Mouse (Mus musculus) brain, embryonic 18.5 days (tissue): ENCODE data around the gene Srarp.
A peak's percentile ranks its signal among the peaks of the same experiment; 100 is the strongest.

Experiments used
- DNase-seq: peaks from one replicate; pipeline ENCODE4 v3.0.0-alpha.2; 2012; ENCODE audit warnings: low read depth, low spot score

Srarp gene

DNA sequence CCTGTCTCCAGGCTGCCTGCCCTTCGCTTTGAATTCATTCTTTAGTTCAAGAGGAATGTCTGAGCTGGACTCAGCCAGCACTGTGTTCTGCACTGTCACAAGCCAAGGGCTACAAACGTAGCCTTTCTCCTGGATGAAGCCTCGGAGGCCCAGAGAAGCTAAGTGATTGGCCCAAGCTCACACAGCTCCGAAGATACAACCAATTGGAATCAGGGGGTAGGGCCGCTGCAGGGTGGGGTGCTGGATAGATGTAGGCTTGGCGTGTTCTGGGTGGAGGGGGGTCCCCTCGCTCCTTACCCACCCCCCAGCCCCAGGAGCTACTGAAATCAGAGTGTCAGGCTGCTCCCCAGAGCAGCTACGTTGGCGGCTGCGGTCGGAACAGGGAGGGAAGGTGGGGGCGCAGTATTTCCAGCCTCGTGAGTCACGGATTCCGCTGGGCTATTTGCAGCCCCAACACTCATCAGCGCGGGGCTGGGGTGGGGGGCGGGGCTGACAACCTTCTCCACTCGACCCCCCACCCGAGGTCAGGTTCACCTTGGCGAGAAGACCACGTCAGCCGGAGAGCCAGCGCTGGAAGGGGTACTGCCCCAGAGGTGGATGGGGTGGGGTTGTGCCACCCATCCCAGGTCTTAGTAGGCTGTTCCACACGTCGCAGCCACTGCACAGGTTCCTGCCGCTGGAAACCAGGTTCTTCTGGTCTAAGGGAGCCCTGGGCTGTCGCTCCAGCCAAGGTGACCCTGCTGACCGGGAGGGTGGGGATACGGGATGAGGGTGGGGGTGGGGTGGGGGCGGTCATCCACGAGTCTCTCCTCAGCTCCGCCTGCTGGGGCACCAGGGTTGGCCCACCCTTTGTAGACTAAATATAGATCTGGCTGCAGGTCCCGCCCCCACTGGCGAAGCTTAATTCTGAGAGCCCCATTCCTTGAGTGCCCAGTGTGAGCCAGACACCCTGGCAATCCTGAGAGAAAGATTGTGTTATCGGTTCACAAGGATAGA lies 10.1 kb downstream of the Srarp start:
- peak; percentile 64 for DNase-seq

DNA sequence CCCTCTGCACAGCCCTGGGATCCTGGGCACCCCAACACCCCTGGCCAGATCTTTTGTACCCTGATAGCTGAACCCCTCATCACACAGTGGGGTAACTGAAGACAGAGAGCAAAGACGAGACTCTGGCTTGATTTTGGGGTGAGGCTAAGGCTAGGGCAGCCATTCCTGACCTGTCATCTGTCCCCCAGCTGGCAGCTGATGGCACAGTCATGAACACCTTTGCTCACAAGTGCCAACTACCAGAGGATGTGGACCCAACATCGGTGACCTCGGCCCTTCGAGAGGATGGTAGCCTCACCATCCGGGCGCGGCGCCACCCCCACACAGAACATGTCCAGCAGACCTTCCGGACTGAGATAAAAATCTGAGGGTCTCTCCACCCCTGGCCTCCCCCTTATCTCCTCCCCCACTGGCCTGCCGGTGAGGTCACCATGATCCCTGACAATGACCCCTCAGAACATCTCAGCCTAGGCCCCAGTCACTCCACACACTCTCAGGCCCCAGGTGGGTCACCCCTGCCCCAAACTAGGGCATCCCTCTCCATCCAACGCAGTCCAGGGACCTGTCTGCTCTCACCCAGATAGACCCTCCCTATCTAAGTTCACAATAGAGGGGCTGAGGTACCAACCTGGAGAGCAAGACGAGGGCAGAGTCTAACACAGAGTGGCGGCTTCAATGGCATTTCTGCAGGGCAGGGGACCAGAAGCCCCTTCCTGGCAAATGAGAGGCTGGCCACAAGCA lies 12.0 kb downstream of the Srarp start:
- no peak for DNase-seq

DNA sequence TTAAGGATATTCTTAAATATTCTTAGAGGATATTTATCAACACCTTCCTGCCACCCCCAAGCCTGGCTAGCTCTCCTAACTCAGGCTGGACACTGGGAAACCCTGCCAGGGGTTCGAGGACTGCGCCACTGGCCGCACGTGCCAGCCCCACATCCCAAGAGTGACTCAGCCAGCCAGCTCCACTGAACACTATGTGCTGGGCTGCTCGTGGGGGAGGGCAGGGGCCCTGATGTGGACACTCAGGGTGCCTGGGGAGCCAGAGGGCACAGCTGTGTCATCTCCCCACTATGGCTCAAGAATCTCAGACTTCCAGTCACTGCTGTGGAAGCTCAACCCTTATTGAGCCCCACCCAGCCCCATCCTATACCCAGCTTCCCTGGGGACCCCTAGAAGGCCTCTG lies 12.6 kb downstream of the Srarp start:
- DNase-seq = no peak

DNA sequence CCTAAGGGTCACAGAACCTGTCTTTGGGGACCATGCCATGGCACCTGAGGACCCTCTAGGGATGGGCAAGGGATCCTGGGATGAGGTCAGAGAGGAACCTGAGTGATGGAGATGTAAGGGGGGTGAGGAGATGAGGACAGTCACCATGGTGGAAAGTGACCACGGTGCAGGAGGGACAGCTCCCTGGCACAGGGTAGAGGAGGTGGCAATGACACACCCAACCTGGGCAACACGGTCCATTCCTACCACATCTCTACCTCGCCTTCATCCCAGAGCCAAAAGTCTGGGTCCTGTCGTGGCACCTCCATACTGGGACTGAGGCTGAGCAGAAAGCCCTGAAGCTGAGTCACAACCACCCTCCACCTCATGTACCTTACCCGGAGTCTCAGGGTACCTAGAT lies 13.1 kb downstream of the Srarp start:
- DNase-seq = no peak

DNA sequence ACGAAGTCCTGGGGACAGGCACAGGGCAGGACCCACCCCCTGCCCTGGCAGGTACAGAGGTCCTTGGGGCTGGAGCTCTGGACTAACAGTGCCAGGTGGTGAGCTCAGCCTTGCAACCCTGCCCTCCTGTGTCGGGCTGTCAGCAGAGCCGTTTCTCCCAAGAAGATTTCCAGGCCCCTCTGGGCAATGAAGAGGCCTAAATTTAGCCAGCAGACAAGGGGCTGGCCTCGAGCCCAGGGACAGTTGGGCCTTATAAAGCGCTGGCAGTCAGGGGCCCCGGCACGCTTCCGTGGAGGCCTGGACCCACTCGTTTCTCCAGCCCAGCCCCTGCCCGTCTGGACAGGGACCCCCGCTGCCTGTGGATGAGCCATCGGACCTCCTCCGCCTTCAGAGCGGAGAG lies 14.5 kb downstream of the Srarp start:
- no peak for DNase-seq

DNA sequence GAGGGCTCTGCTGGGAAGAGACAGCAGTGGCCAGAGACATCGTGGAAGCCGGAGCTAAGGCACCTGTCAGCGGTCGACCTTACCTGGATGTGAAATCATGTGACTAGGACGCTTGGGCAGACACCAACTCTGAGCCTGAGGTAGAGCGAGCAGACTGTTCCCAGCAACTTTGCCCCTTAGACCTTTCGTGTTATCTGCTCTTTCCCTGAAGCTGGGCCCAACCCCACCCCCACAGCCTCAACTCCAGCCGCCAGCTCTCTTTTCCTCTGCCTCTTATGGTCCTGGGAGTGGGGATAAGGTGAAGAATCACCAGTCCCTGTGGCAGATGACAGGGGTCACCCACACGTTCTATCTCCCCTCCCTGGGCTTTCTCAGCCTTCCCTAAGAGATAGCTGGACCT lies 15.0 kb downstream of the Srarp start:
- DNase-seq = no peak

DNA sequence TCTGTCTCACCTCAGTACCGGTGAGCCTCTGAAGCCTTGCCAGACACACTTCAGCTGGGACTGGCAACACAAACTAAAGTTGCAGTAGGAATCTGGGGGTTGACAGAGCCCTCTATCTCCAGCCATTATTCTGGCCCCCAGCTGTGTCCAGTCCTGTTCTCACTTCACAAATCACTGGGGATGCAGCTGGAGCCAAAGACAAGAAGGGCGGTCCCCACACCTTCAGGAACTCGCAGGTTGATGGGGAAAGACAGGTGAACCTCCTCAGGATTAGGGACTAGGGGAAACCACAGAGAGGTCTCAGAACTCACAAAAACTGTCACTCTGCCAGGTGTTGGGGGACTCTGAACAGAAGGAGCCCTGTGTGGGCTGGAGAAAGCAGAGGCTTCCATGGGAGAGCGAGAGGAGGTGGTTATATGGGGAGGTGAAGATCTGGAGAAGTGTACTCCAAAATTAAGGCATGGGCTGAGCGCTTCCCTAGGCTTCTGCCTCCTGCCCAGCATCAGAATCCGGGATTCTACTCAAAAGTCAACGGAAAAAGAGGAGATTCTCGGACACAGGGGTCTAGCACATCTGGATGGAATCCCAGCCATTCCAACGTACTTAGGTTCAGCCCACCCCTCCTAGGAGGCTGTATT lies 15.6 kb downstream of the Srarp start, which contains the start of gene Hspb7:
TSS of gene Hspb7 (plus strand) at position 588 of the 638 bp plus-strand sequence.
- DNase-seq = no peak

DNA sequence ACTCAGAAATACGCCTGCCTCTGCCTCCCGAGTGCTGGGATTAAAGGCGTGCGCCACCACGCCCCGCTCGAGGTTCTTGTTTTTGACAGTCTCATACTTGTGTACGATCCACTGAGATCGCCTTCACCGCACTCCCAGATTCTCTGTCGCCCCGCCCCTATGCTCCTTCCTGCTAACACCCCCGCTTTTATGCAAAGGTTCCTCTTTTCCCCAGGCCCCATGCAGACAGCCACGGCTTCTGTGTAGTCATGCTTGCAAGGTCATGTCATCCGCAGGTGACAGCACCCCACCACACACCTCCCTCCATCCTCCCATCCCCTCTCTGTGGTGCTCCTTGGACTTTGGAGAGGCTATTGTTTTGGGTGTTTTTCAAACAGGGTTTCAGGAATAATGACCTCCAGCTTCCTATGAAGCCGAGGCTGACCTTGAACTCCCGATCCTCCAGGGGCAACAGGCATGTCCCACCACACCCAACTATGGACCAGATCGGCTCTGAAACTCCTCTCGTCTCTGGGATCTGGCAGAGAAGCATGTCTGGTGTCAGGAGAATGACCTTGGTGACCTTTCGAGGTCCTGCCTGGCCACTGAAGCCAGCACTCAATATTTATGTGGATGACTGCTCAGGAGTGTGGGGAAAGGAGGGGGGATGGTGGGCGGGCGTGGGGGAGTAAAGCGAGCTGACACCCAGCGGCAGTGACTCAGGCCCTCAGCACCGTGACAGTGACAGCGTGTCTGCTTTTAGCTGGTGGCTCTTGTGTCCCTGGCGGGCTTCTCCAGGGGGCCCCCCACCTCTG lies 16.3 kb downstream of the Srarp start:
- DNase-seq = no peak

DNA sequence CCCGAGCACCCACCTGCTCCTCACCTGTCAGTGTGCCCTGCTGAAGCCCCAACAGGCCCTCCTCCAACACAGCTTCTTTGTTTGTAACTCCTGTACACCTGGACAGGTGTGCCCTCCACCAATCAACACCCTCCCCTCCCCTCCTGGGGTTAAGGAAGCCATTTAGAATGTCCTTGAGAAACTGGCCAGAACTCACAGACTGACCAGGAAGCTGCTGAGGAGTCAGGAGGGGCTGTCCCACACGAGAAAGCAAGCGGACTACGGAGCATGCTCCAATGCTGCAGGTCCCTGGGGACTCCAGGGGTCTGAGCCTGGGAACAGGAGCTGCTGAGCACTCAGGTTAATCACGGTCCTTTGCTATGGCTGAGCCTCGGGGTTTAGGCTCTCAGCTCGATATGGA lies 20.0 kb downstream of the Srarp start, which contains the start of gene Clcnkb:
TSS of gene Clcnkb (minus strand) at position 91 of the 400 bp plus-strand sequence.
- no peak for DNase-seq

DNA sequence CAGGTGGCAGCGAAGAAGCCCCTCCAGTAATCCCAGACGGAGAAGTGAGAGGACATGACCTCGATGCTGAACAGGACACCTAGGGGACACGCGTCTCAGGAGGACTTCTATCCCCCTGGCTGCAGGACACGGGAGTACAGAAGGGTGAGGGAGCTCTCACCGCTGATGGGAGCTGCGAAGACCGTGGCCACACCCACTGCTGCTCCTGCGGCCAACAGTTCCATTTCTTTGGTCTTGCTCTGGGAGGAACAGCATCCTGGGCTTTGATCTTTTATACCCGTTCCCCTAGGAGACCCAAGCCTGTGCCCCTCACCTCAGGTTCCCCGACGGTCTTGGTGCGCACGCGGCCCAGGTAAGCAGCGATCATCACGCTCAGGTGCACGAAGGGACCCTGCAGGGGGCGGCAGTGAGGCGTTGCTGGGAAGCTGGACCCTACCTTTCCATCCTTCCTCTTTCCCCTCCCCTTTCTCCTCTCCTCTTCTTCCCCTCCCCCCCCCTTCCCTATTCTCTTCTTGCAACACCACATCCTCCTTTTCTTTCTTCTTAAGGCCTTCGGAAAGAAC lies 24.4 kb downstream of the Srarp start:
- no peak for DNase-seq

DNA sequence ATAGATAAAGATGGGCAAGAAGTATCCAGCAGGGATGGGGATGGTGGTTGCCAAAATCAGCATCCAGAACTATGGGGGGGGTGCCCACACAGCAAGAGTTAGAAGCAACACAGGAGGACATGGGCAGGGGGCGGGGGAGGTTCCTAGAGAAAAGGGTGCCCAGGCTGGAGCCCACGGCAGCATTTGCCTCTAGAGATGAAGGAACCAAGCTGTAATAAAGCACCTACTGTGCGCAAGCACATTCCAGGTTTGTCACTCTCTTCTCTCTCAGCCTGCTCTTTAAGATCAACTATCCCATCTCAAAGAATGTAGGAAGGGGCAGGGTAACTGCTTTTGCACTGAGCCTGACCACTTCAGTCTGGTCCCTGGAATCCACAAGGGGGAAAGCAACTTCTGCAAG lies 27.3 kb downstream of the Srarp start:
- no peak for DNase-seq

DNA sequence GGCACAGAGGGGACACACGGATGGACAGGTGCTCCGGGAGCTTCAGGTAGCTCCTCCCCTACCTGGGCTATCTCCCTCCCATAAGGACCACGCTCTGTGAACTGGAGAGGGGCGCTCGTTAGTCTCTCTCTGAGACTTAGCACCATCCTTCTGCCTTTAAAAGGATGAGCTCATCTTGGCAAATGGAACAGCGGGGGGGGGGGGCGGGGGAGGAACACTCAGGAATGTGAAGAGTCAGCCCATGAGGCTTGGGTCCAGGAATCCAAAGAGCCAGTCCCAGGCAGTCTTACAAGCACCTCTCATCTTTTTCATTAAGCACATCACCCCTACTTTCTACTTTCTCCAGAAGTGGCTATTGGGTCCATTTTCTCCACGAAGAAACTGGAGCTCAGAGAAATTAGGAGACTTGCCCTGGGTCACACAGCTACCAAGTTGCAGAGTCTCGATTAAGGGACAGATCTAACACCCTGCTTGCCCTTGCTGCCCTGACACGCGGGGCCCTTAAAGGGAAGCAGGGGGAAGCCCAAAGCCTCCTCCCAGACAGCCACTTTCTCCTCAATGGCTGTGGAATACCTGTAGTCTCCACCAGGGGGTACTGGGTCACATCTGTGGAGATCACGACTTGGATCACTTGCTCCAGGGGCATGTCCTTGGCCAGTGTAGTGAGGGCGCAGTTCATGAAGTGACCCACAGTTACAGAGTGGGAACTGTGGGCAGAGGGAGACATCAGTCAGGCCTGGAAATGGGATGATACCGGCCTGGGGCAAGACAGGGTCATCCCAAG lies 29.2 kb downstream of the Srarp start:
- no peak for DNase-seq

DNA sequence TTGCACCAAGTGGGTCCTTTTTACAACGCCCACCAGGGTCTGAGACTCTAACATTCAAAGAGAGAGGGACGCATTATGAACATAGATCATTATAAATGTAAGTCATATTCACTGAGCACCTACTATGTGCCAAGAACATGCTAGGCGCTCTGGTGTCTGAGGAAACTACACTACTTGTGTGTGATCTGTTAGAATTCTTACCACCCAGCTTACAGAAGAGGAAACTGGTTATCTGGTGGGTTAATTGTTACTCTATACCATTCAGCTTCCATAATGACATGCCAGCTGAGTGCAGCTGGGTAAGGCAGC lies 30.6 kb downstream of the Srarp start:
- no peak for DNase-seq

DNA sequence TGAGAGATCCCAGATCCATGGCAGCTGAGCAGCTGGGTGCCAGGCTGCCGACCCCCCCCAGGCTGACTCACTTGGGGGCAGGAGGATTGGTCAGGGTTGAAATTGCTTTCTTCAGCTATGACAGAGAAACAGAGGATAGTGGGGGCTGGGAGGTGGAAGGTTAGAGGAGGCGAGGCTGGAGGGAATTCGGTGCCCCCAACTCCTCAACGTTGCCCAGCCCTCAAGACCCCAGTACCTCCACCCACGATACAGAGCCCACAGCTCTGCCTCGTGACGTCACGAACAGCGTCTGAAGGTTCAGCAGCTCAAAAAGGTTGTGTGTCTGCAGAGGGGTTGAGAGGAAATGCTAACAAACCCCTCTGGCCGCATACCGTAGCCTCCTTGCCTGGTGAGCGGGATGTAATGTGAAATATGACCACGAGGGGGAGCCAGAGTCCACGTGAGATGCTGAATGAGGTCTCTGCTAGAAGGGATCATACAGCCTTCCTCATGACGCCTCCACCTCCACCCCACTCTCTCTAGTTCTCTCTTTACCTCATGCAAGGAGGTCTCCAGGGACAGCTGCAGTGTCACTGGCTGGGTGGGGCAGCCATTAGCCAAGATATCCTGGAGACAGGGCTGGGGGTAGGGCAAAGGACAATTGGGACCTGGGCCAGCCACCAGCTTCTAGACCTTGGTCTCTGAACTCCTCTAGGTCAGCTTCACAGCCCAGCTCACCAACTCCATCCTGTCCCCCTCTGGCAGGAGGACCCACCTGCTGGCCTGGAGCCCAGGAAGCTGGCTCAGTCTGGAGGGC lies 31.2 kb downstream of the Srarp start:
- DNase-seq = peak; percentile 54

DNA sequence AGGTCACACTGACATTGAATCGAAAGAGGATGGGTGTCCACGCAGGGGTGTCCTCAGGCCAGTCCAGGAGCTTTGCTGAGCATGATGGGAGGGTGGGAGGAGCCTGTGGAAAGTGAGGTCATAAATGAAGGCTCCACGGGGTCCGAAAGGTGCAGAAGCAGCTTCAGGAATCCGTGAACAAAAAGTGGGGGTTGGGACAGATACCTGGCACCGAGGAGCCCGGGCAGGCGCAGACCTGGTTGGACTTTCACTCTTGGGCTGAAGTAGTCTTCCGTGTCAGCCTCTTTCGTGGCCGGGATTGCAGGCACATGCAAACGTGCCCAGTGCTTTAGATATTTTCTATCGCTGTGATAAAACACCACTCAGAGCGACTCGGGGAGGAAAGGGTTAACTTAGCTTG lies 35.7 kb downstream of the Srarp start:
- no peak for DNase-seq

DNA sequence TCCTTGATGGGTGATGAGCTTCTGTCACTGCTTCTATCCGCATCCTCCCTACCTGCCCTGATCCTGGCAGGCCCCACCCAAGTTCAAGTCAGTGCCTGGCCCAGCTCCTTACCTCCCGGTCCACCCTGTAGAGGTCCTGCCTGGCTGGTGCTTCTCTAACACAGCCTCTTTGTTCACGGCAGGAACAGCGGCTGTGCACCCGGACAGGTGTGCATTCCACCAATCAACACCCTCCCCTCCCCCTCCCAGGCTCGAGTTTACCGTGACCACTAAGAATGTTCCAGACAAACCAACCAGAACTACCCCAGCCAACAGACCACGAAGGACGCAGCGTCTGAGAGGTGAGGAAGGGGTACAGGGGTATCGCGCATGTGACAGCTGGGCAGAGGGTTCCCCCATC lies 37.4 kb downstream of the Srarp start, which contains the start of gene Clcnka:
TSS of gene Clcnka (minus strand) at position 180 of the 400 bp plus-strand sequence.
- DNase-seq = no peak

DNA sequence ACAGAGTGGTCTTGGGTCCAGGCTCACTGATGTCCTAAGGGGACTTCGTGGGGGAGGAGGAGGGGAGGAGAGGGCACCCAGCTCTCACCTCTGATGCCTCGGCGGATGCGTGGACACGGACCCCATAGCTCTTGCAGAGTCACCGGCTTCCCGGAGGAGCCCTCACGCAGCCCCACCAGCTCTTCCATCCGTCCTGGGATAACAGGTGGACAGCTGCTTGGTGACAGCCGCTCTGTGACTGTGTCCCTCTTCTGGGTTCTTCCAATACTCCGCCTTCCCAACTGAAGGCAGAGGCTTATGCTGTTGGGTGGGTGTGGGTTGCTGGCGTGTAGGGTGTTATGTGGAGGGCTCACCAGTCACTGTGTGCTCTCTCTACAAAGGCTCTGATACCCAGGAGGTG lies 38.0 kb downstream of the Srarp start:
- no peak for DNase-seq

DNA sequence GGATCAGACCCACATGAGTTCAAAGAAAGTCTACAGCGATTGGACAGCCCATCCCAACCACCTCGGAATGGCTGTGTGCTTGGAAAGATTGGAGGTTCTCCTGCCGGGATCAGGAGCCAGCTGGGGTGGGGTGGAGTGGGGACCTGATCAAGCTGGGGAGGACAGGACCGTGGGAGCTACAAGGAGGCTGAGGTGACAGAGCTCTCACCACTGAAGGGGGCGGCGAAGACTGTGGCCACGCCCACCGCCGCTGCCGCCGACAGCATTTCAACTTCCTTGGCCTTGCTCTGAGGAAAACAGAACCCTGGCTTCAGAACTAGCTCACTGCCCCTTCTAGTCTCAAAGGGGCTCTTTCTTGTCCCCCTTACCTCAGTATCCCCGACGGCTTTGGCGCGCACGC lies 41.2 kb downstream of the Srarp start:
- no peak for DNase-seq

DNA sequence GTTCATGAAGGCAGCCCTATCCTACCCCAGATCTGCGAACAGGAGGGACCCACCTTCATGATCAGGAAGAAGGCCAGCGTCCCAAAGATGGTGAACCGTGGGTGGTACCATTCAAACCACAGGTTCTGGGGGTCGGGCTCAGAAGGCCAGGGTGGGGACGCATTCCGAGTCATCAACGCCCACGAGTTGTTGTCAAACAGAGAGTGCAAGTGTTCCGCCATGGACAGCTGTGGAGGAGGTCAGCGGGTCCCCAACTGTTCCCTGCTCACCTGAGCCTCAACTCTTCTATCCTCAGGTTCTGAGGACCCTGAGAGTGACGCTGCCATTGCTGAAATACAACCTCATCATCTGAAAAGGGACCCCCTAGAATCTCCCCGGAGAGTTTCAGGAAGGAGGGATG lies 44.6 kb downstream of the Srarp start:
- no peak for DNase-seq
